Mouse (Mus musculus) adrenal gland, adult (tissue): ENCODE data around the gene Nr5a2.
"Not testable (repeated sequence)": the region's sequence is repeated elsewhere in the genome, so short reads cannot be mapped to it uniquely, and the experiment has no call there.

ENCODE experiments used
- DNase-seq, 2 experiments: peaks; one replicate each; pipeline ENCODE4 v3.0.0; 2022 to 2023; ENCODE audit warnings: low spot score in 1 of 2; ENCODE audit not compliant: inconsistent age in 2 of 2

Nr5a2 gene

GRCm38 (mm10) chr1:136846081-136846480 lies 114.2 kb downstream of the Nr5a2 start:
- DNase-seq = no peak

- no peak for DNase-seq
Observed at GRCm38 (mm10) chr1:136845341-136845740, 114.9 kb downstream of the Nr5a2 start.

GRCm38 (mm10) chr1:136840512-136840911 lies 119.7 kb downstream of the Nr5a2 start:
- DNase-seq = no peak

- peak; percentile 53 to 71 for DNase-seq
Observed at GRCm38 (mm10) chr1:136839202-136839601, 121.0 kb downstream of the Nr5a2 start.

- DNase-seq = no peak
Observed at GRCm38 (mm10) chr1:136832305-136833152, 127.7 kb downstream of the Nr5a2 start.

GRCm38 (mm10) chr1:136830992-136831391 lies 129.3 kb downstream of the Nr5a2 start:
- no peak for DNase-seq

GRCm38 (mm10) chr1:136829931-136830330 lies 130.3 kb downstream of the Nr5a2 start:
- DNase-seq = no peak

- DNase-seq = no peak
Observed at GRCm38 (mm10) chr1:136823897-136824296, 136.4 kb downstream of the Nr5a2 start.

GRCm38 (mm10) chr1:136800625-136801024 lies 159.6 kb downstream of the Nr5a2 start:
- no peak for DNase-seq

- DNase-seq = peak; percentile 14 to 49
Observed at GRCm38 (mm10) chr1:136796361-136797090, 163.7 kb downstream of the Nr5a2 start.

- DNase-seq = not testable (repeated sequence)
Observed at GRCm38 (mm10) chr1:136792957-136793883, 167.0 kb downstream of the Nr5a2 start.
